Mouse (Mus musculus): ENCODE measurements around the gene Yipf2. TPM values are rescaled to one million over a fixed set of nuclear protein-coding genes. Genes with fewer than 3 reads are reported as not detected.

Yipf2 gene
- polyA plus RNA-seq, 1 experiment from 2014 or later = 34.7 TPM

DNA sequence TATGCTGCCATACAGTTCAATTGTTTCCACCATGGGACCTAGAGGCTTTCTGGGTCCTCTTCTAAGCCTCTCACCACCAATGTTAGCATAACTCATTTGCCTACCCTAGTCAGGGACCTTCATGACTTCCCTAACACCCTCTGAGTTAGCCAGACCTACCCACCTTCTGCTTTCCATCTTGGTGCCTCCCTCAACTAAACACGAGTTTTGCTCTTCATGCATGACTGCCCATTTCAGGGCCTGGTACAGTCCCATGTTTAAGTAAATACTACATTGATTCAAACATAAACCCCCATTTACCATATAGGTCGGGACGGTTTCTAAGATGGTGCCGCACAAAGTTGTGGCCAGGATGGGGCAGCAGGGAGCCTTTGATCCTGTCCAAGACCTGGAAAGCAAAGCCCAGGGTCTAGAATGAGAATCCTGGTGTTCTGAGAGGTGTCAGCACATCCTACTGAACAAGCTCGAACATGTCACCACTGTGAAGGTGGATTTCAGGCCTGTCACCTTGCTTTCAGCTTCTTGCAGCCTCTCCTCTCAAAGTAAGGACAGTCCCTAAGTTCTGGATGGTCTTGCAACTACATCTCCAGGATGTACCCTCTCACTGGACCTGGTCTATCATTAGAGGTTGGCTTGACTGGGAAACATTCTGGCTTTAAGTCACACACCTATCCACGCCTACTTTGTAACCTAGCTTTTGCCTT, 1.3 kb downstream of the Yipf2 start:
- peaks cover 18% of the 10 kb centered on the region for H3K4me1 ChIP-seq (ENCODE audit: control insufficient read depth, insufficient read depth, low read length)
- peak overlapping the region; percentile 82 for H3K4me2 ChIP-seq (ENCODE audit: low read depth, low read length)
- peak overlapping the region; percentile 96; the same call in 1 of the 2 replicates for H3K9ac ChIP-seq (ENCODE audit: low read depth, low read length)
- H3K36me3 ChIP-seq (ENCODE audit: control insufficient read depth, insufficient read depth, low read length) = peaks cover 11% of the 10 kb centered on the region; the same call in 1 of the 2 replicates
- no peaks in the 10 kb centered on the region for H3K27me3 ChIP-seq (replicated peaks; ENCODE audit: control insufficient read depth, insufficient read depth, low read length)
- no peak overlapping the region for H3K4me3 ChIP-seq (ENCODE audit: low read length)
- no peaks in the 10 kb centered on the region for H3K9me3 ChIP-seq (ENCODE audit: control insufficient read depth, low read length)
- H3K27ac ChIP-seq (ENCODE audit: low read length) = no peak overlapping the region
- no peak for ATAC-seq
- 82% methylated on average over 6 of the region's 6 CpGs for WGBS

DNA sequence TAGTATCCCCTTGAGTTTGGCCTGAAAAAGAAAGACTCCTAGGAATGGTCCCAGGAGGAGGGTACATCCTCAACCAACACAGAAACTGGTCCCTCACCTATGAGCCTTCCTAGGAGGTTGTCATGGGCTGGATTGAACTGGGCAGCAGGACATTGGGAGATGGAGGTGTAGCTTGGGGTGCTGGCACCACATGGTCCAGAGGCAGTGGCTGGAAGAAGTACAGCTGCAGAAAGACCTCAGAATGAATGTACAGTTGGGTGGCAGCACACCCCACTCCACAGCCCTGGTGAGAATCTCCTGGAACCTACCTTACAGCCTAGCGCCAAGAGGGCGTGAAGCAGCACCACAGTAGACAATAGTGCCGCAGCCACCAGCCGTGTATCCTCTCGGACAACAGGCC, 3.1 kb downstream of the Yipf2 start:
- H3K4me3 ChIP-seq (ENCODE audit: low read length) = no peak overlapping the region
- 89% methylated on average over 5 of the region's 5 CpGs for WGBS
- peaks cover 14% of the 10 kb centered on the region; the same call in 1 of the 2 replicates for H3K36me3 ChIP-seq (ENCODE audit: control insufficient read depth, insufficient read depth, low read length)

DNA sequence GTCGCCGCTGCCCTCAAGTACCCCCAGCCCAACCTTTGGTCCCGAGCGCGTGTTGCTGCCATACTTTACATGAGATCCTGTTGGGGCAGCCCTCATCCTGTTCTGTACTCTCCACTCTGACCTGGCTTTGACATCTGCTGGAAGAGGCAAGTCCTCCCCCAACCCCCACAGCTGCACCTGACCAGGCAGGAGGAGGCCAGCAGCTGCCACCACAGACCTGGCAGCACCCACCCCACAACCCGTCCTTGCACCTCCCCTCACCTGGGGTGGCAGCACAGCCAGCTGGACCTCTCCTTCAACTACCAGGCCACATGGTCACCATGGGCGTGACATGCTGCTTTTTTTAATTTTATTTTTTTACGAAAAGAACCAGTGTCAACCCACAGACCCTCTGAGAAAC, 4.3 kb downstream of the Yipf2 start:
- WGBS = 86% methylated on average over 8 of the region's 8 CpGs
- no peak for ATAC-seq
- Histone ChIP-seq H3K9me3 (ENCODE audit: control insufficient read depth, low read length) (no peaks in the 10 kb centered on the region), H3K4me1 (ENCODE audit: control insufficient read depth, insufficient read depth, low read length) (peaks cover 6% of the 10 kb centered on the region), H3K27ac (ENCODE audit: low read length) (no peak overlapping the region), H3K4me3 (ENCODE audit: low read length) (no peak overlapping the region), H3K36me3 (ENCODE audit: control insufficient read depth, insufficient read depth, low read length) (peaks cover 17% of the 10 kb centered on the region; the same call in 1 of the 2 replicates), H3K4me2 (ENCODE audit: low read depth, low read length) (no peak overlapping the region), H3K27me3 (replicated peaks; ENCODE audit: control insufficient read depth, insufficient read depth, low read length) (no peaks in the 10 kb centered on the region), H3K9ac (ENCODE audit: low read depth, low read length) (no peak overlapping the region)

More for the DNA sequence above, 3.1 kb downstream of the Yipf2 start:
- Histone ChIP-seq H3K27ac (ENCODE audit: low read length) (no peak overlapping the region), H3K9me3 (ENCODE audit: control insufficient read depth, low read length) (no peaks in the 10 kb centered on the region), H3K9ac (ENCODE audit: low read depth, low read length) (no peak overlapping the region), H3K27me3 (replicated peaks; ENCODE audit: control insufficient read depth, insufficient read depth, low read length) (no peaks in the 10 kb centered on the region), H3K4me2 (ENCODE audit: low read depth, low read length) (no peak overlapping the region), H3K4me1 (ENCODE audit: control insufficient read depth, insufficient read depth, low read length) (peaks cover 16% of the 10 kb centered on the region)
- no peak for ATAC-seq

DNA sequence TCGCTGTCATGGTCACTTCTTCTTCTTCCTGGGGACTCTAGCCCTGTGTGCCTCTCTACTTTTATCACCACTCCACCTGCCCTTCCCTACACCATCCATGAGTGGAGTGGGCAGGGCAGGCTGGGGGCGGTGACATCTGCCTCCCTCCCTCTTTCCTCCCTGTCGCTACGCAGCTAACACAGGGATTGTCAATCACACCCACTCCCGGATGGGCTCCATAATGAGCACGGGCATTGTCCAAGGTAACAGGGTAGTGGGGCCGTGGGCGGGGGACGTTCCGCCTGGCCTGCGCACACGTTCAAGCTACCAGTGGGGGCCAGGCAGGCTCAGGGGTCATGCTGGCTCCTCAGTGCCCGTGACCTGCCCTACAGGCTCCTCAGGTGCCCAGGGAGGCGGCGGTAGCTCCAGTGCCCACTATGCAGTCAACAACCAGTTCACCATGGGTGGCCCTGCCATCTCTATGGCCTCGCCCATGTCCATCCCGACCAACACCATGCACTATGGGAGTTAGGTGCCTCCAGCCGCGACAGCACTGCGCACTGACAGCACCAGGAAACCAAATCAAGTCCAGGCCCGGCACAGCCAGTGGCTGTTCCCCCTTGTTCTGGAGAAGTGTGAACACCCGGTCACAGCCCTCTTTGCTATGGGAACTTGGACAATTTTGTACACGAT, 4.8 kb downstream of the Yipf2 start:
- H3K27ac ChIP-seq (ENCODE audit: low read length) = no peak overlapping the region
- no peaks in the 10 kb centered on the region for H3K27me3 ChIP-seq (replicated peaks; ENCODE audit: control insufficient read depth, insufficient read depth, low read length)
- 85% methylated on average over 23 of the region's 23 CpGs for WGBS
- H3K4me3 ChIP-seq (ENCODE audit: low read length) = no peak overlapping the region
- H3K36me3 ChIP-seq (ENCODE audit: control insufficient read depth, insufficient read depth, low read length) = peaks cover 18% of the 10 kb centered on the region; the same call in 1 of the 2 replicates
- H3K4me2 ChIP-seq (ENCODE audit: low read depth, low read length) = no peak overlapping the region
- no peak overlapping the region for H3K9ac ChIP-seq (ENCODE audit: low read depth, low read length)
- ATAC-seq = no peak
- H3K4me1 ChIP-seq (ENCODE audit: control insufficient read depth, insufficient read depth, low read length) = peaks cover 6% of the 10 kb centered on the region
- H3K9me3 ChIP-seq (ENCODE audit: control insufficient read depth, low read length) = no peaks in the 10 kb centered on the region

DNA sequence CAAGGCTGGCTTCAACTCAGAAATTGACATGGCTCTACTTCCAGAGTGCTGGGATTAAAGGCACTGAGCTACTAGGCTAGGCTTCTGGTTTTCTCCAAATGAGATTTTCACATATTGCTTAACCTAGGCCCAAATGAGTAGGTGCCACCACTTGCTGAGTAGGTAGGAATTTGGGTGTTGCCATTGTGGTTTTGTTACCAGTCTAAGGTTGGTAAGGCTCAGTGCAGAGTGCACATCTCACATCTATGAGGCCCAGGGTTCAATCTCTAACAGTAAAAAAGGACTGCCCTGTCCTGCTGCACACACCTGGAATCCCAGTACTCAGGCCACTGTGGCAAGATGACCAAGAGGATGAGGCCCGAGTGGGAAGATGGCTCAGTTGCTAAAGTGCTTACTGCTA, 7.2 kb downstream of the Yipf2 start:
- H3K9ac ChIP-seq (ENCODE audit: low read depth, low read length) = no peak overlapping the region
- no peaks in the 10 kb centered on the region for H3K9me3 ChIP-seq (ENCODE audit: control insufficient read depth, low read length)
- peaks cover 26% of the 10 kb centered on the region for H3K36me3 ChIP-seq (ENCODE audit: control insufficient read depth, insufficient read depth, low read length)
- WGBS = 94% methylated on average over 1 of the region's 1 CpGs
- H3K4me1 ChIP-seq (ENCODE audit: control insufficient read depth, insufficient read depth, low read length) = no peaks in the 10 kb centered on the region
- ATAC-seq = no peak
- no peak overlapping the region for H3K4me2 ChIP-seq (ENCODE audit: low read depth, low read length)
- no peak overlapping the region for H3K4me3 ChIP-seq (ENCODE audit: low read length)
- no peaks in the 10 kb centered on the region for H3K27me3 ChIP-seq (replicated peaks; ENCODE audit: control insufficient read depth, insufficient read depth, low read length)
- H3K27ac ChIP-seq (ENCODE audit: low read length) = no peak overlapping the region

DNA sequence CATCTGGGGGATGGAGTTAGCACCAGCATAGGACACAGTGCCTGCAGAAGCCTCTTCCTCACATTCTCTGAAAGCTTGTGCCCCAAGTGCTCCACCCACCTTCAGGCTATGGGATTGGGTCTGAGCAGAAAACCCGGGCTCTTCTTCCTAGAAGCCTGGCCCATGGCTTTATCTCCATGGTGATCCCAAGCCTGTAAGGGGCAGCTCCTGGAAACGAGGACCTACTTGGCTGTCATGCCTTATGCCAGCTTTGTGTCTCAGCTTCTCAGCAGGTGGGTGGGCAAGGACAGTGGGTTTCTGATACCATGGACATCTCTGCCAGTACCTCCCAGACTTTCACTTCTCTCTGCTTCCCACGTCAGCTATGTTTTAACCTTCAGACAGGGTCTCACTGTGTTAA, 14.4 kb downstream of the Yipf2 start:
- no peak overlapping the region for H3K4me3 ChIP-seq (ENCODE audit: low read length)
- H3K9me3 ChIP-seq (ENCODE audit: control insufficient read depth, low read length) = no peaks in the 10 kb centered on the region
- no peak overlapping the region for H3K4me2 ChIP-seq (ENCODE audit: low read depth, low read length)
- H3K9ac ChIP-seq (ENCODE audit: low read depth, low read length) = no peak overlapping the region
- no peak for ATAC-seq
- 70% methylated on average over 3 of the region's 3 CpGs for WGBS
- H3K27me3 ChIP-seq (replicated peaks; ENCODE audit: control insufficient read depth, insufficient read depth, low read length) = no peaks in the 10 kb centered on the region
- H3K36me3 ChIP-seq (ENCODE audit: control insufficient read depth, insufficient read depth, low read length) = peaks cover 22% of the 10 kb centered on the region
- H3K27ac ChIP-seq (ENCODE audit: low read length) = no peak overlapping the region
- H3K4me1 ChIP-seq (ENCODE audit: control insufficient read depth, insufficient read depth, low read length) = no peaks in the 10 kb centered on the region

DNA sequence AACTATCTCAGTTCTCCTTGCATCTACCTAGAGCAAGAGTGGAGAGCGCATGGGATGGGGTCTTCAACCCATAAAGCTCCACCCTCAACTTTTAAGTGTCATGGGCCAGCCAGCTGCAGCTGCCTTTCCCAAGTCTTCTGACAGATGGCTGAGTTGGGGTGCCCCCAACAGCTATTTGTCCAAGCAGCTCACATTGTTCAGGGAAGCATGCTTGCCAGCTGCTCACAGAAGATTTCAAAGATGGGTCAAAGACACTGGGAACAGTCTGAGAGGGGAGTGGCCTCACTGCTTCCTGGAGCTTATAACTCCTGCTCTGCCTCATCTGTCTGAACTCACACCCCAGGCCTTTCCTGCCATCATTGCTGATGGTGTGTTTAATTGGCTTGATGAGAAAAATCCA, 16.3 kb downstream of the Yipf2 start:
- 100% methylated on average over 1 of the region's 1 CpGs for WGBS
- no peak overlapping the region for H3K27ac ChIP-seq (ENCODE audit: low read length)
- H3K36me3 ChIP-seq (ENCODE audit: control insufficient read depth, insufficient read depth, low read length) = peaks cover 17% of the 10 kb centered on the region
- H3K9ac ChIP-seq (ENCODE audit: low read depth, low read length) = no peak overlapping the region
- H3K4me2 ChIP-seq (ENCODE audit: low read depth, low read length) = no peak overlapping the region
- H3K4me1 ChIP-seq (ENCODE audit: control insufficient read depth, insufficient read depth, low read length) = no peaks in the 10 kb centered on the region
- no peaks in the 10 kb centered on the region for H3K9me3 ChIP-seq (ENCODE audit: control insufficient read depth, low read length)
- H3K27me3 ChIP-seq (replicated peaks; ENCODE audit: control insufficient read depth, insufficient read depth, low read length) = no peaks in the 10 kb centered on the region
- peak; percentile 38; the same call in 1 of the 2 replicates for ATAC-seq
- no peak overlapping the region for H3K4me3 ChIP-seq (ENCODE audit: low read length)

DNA sequence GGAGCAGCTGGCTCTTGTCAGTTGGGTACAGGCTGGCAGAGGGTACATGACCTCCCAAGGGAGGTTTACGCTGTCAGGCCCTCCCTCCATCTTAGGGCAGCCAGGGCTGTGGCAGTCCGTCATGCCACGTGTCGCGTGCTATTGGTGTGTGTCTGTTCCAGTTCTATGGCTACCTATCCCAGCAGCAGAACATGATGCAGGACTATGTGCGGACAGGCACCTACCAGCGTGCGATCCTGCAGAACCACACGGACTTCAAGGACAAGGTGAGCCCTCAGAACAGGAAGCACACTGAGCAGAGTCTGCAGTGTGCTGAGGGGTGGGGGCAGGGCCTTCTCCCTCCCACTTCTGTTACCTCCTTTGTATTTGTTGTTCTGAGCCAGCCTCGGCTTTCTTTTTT, 17.4 kb downstream of the Yipf2 start:
- H3K9me3 ChIP-seq (ENCODE audit: control insufficient read depth, low read length) = no peaks in the 10 kb centered on the region
- H3K4me1 ChIP-seq (ENCODE audit: control insufficient read depth, insufficient read depth, low read length) = no peaks in the 10 kb centered on the region
- H3K4me3 ChIP-seq (ENCODE audit: low read length) = no peak overlapping the region
- H3K9ac ChIP-seq (ENCODE audit: low read depth, low read length) = no peak overlapping the region
- H3K36me3 ChIP-seq (ENCODE audit: control insufficient read depth, insufficient read depth, low read length) = peaks cover 22% of the 10 kb centered on the region
- 92% methylated on average over 10 of the region's 10 CpGs for WGBS
- no peaks in the 10 kb centered on the region for H3K27me3 ChIP-seq (replicated peaks; ENCODE audit: control insufficient read depth, insufficient read depth, low read length)
- no peak for ATAC-seq
- H3K27ac ChIP-seq (ENCODE audit: low read length) = no peak overlapping the region
- no peak overlapping the region for H3K4me2 ChIP-seq (ENCODE audit: low read depth, low read length)

DNA sequence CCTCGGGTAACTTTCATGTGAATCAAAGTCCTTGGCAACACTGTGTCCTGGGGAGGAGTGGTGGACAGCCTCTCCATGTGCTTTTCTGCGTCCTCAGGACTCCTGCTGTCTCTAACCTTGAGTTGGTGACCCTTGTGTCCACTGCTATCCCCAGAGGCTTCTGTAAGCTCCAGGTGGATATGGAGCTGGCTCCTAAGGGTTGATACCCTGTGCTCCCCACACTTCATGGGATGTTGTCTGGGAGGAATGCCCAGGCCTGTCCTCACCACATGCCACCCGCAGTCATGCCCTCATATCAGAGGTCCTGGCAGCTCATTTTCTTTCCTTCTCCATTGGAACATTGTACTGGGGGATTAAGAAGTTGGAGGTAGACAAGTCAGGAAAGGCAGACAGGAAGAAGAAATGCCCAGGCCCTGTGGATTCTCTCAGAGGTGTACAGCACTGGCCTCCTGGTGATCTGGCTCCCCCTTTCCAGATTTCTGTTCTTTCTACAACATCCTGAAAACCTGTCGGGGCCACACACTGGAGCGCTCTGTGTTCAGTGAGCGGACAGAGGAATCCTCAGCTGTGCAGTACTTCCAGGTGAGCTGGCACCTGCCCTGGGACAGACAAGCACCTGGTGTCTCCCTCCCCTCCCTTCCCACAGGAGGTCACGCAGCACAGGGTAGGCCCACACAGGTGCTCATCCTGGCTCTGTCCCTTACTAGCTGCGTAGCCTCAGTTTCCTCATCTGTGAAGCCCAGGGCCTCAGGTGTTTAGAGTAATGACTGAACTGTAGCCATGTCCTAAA, 18.4 kb downstream of the Yipf2 start:
- 93% methylated on average over 8 of the region's 8 CpGs for WGBS
- Histone ChIP-seq H3K27ac (ENCODE audit: low read length) (no peak overlapping the region), H3K9ac (ENCODE audit: low read depth, low read length) (no peak overlapping the region), H3K9me3 (ENCODE audit: control insufficient read depth, low read length) (no peaks in the 10 kb centered on the region), H3K4me1 (ENCODE audit: control insufficient read depth, insufficient read depth, low read length) (no peaks in the 10 kb centered on the region), H3K4me2 (ENCODE audit: low read depth, low read length) (no peak overlapping the region), H3K4me3 (ENCODE audit: low read length) (no peak overlapping the region), H3K36me3 (ENCODE audit: control insufficient read depth, insufficient read depth, low read length) (peaks cover 16% of the 10 kb centered on the region; the same call in 1 of the 2 replicates), H3K27me3 (replicated peaks; ENCODE audit: control insufficient read depth, insufficient read depth, low read length) (no peaks in the 10 kb centered on the region)
- no peak; the same call in 1 of the 2 replicates for ATAC-seq

All from intestine, embryonic 16.5 days (tissue).